In genomic region chr5:65438041-65438440, GRCm38 (mm10) we compare ENCODE assay signal across 22 mouse cellular contexts. TPM values are rescaled to one million over a fixed set of nuclear protein-coding genes. Genes with fewer than 3 reads are reported as not detected.
"Had no signal": no experiment of that assay in that cellular context is flagged by ENCODE, and none has a peak within 500 bp of the region (broad histone marks: within the 10 kb centered on the region; RNA-seq: fewer than 3 reads in every experiment).

No protein-coding gene starts in this region.

- H3K9me3 ChIP-seq: midbrain, embryonic 10.5 days; midbrain, embryonic 12.5 days; neural tube, embryonic 12.5 days; stomach, embryonic 15.5 days had no signal

- H3K36me3 ChIP-seq: midbrain, embryonic 10.5 days; midbrain, embryonic 12.5 days; neural tube, embryonic 12.5 days; stomach, embryonic 15.5 days had no signal

- H3K4me3 ChIP-seq: midbrain, embryonic 10.5 days; midbrain, embryonic 12.5 days; neural tube, embryonic 12.5 days; stomach, embryonic 15.5 days had no signal

- DNase-seq: liver, postnatal 0 days; lung, embryonic 14.5 days; lung, postnatal 10 days; lung, postnatal 4 days; midbrain, embryonic 14.5 days; right cerebral cortex, postnatal 14 days; thymus, adult 2 months; thymus, postnatal 14 days; thymus, postnatal 36 days had no signal

- H3K4me2 ChIP-seq: lung, embryonic 14.5 days; midbrain, embryonic 12.5 days; neural tube, embryonic 12.5 days; stomach, embryonic 15.5 days had no signal

- H3K27me3 ChIP-seq: midbrain, embryonic 12.5 days; neural tube, embryonic 12.5 days; stomach, embryonic 15.5 days had no signal

- H3K27ac ChIP-seq: midbrain, embryonic 10.5 days; midbrain, embryonic 12.5 days; neural tube, embryonic 12.5 days; stomach, embryonic 15.5 days; stomach, postnatal 0 days had no signal

RNA-seq across cellular contexts. Expression of gene Gm43552, which starts 54.6 kb away (rescaled TPM):
- total RNA-seq: megakaryocyte, adult 5-6 weeks; megakaryocyte-erythroid progenitor cell, adult 5-6 weeks; neutrophil, adult 5-6 weeks had no signal
- polyA plus RNA-seq: liver, postnatal 0 days; lung, embryonic 14.5 days; lung, embryonic 16.5 days; midbrain, embryonic 10.5 days; midbrain, embryonic 12.5 days; midbrain, embryonic 16.5 days; neural tube, embryonic 12.5 days; neural tube, embryonic 14.5 days; spleen, adult 2 months; stomach, postnatal 0 days; testis, adult 2 months; thymus, adult 2 months had no signal
